Mouse (Mus musculus): Measurements from ENCODE around the gene Scn5a.

DNA sequence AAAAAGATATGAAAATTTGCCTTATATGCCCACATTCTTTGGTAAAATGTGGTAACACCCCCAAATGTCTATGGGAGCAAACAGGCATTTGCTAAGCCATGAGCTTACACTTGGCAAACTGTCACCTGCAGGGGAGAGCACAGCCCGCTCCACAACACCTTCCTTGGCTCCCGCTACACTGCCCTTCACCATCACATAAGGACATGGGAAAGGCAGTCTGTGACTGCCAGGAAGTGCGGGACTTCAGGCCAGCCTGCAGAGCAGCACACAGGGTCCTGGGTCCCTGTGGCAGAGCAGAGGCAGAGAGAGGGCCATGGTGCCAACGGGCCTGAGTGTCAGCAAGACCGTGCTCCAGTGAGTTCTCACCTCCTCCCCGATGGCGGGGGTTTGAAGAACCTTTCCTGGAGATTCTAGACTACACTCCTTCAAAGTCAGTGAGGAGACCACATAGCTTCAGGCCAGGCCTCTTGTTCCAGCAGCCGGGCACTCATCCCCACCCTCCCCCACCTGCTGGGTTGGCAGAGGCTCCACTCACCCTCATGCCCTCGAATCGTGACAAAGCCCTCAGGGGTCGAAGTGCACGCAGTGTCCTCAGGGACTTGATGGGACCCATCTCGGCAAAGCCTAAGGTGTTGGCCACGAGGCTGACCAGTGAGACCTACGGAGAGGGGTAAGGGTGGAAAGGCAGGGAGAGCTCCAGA lies 81.1 kb downstream of the Scn5a start:
- TF ChIP-seq POLR2AphosphoS2 (IDR thresholded peaks at IDR 0.05; ENCODE audit: low read length) (no peak), SMC3 (IDR thresholded peaks at IDR 0.05; ENCODE audit: low read depth, low read length) (no peak), CHD1 (IDR thresholded peaks at IDR 0.05; ENCODE audit: low read depth, low read length) (no peak), CTCF (IDR thresholded peaks at IDR 0.05 in 2 of 3, conservative IDR thresholded peaks at IDR 0.05 in 1 of 3; ENCODE audit: control insufficient read depth in 1 of 3, insufficient read depth in 1 of 3, low read depth in 2 of 3, low read length in 3 of 3, poor library complexity in 1 of 3, severe bottlenecking in 1 of 3) (no peak), TCF12 (IDR thresholded peaks at IDR 0.05; ENCODE audit: low read depth, low read length) (no peak), POLR2A (IDR thresholded peaks at IDR 0.05; ENCODE audit: control insufficient read depth in 1 of 2, insufficient read depth in 1 of 2, low read depth in 1 of 2, low read length in 2 of 2, poor library complexity in 1 of 2) (no peak), GATA1 (IDR thresholded peaks at IDR 0.05; ENCODE audit: low read depth, low read length) (no peak), MXI1 (IDR thresholded peaks at IDR 0.05; ENCODE audit: low read depth, low read length) (no peak), RCOR1 (IDR thresholded peaks at IDR 0.05; ENCODE audit: low read depth, low read length) (no peak), MEF2A (IDR thresholded peaks at IDR 0.05; ENCODE audit: extremely low read depth, insufficient replicate concordance, low read depth, low read length, poor library complexity, severe bottlenecking) (no peak), ZC3H11A (IDR thresholded peaks at IDR 0.05; ENCODE audit: low read depth, low read length) (no peak), ETS1 (IDR thresholded peaks at IDR 0.05; ENCODE audit: low read depth, low read length) (no peak), HCFC1 (IDR thresholded peaks at IDR 0.05; ENCODE audit: low read depth, low read length) (no peak)
